Mouse (Mus musculus): Measurements from ENCODE around the gene Acer3.

Gene Acer3

GRCm38 (mm10) chr7:98178560-98179231, 142.3 kb downstream of the Acer3 start:
- DNase-seq (ENCODE audit: low spot score) = no peak

DNA sequence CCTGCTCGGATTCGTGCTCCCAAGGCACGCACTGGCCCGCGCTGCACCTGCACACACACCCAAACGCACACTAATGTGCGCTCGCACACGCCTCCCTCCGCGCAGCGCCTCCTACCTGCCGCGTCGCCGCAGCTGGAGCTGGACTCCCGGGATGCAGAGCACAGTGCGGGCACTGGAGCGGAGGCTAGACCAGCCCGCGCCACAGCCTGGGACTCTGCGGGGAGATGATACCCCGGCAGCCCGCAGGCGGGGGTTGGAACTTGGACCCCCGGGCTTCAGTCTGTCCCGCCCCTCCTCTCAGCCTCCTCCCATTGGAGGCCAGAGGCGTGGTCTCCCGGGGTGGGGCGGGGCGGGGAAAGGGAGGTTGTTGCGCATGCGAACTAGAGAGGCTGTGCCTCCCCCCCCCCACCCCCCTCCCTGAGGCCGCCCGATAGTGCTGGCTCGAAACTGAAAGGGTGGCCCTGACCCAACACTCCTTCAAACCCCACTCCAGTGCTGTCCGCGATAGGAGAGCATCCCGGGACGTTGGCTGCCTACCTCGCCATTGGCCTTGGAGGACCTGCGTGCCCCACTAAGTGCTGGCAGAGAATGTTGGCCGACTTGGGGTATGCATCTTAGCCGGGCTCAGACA, 143.0 kb downstream of the Acer3 start, which contains the start of gene Capn5:
TSS of gene Capn5 (minus strand) at position 346 of the 631 bp plus-strand sequence.
- DNase-seq (ENCODE audit: low spot score) = peak; percentile 81

DNA sequence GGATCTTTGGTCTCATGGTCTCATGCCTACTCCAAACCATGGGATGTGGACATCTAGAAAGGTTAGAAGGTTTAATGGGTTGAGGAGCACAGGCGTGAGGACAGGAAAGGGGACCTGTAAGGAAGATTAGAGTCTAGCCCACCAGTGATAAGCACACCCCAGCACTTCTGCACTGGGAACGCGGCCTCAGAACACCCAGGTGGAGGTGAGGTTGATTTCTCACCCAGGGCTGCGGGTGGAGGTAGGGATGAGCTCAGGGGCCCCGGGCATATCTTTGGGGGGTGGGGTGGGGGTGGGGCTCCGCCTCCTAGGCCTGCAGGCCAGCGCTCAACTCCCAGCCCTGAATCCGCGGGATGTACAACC, 143.5 kb downstream of the Acer3 start:
- no peak for DNase-seq (ENCODE audit: low spot score)

GRCm38 (mm10) chr7:98177071-98177485, 143.9 kb downstream of the Acer3 start:
- no peak for DNase-seq (ENCODE audit: low spot score)

- no peak for DNase-seq (ENCODE audit: low spot score)
Observed at GRCm38 (mm10) chr7:98176322-98177070, 144.5 kb downstream of the Acer3 start.

DNA sequence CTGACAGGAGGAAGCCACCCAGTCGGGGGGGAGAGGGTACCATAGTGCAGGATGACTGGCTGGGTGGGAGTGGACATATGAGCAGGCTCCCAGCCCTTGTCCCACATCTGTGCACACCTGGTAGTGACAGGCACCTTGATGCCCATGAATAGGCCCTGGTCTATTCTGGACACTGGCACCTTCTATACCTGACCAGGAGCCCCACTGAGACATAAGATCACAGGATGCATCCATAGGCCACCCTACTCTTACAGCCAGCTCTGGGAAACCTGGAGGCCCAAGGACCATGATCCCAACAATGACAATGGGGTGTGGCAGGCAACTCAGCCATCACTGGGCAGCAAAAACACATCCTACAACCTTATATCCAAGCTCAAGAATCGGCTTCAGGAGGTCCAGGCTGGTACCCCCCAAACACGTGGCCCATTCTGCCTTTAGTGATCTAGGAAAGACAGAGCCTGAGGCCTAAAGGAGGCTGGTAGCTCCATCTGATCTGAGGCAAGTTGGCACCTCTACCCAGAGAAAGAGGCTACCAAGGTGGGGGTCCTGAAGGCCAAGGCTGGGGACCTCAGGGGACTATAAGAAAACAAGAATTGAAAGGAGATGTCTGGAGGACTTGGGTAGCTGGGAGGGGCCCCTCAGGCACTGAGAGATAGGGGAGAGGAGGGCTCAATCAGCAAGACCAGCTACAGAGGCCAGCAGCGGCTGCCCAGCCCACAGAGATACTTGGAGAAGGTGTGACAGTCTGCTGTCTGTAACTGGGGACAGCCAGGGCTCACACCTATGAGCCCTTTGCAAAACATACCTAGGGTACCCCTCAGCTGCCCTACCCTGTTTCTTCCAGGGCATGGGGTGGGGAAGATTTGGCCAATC, 145.9 kb downstream of the Acer3 start:
- DNase-seq (ENCODE audit: low spot score) = no peak

GRCm38 (mm10) chr7:98173408-98173807, 147.6 kb downstream of the Acer3 start:
- DNase-seq (ENCODE audit: low spot score) = no peak

- no peak for DNase-seq (ENCODE audit: low spot score)
Observed at GRCm38 (mm10) chr7:98172661-98173060, 148.3 kb downstream of the Acer3 start.

- DNase-seq (ENCODE audit: low spot score) = peak; percentile 85
Observed at GRCm38 (mm10) chr7:98171141-98172073, 149.6 kb downstream of the Acer3 start.

- peak; percentile 85 for DNase-seq (ENCODE audit: low spot score)
Observed at GRCm38 (mm10) chr7:98164999-98165528, 155.9 kb downstream of the Acer3 start.

DNA sequence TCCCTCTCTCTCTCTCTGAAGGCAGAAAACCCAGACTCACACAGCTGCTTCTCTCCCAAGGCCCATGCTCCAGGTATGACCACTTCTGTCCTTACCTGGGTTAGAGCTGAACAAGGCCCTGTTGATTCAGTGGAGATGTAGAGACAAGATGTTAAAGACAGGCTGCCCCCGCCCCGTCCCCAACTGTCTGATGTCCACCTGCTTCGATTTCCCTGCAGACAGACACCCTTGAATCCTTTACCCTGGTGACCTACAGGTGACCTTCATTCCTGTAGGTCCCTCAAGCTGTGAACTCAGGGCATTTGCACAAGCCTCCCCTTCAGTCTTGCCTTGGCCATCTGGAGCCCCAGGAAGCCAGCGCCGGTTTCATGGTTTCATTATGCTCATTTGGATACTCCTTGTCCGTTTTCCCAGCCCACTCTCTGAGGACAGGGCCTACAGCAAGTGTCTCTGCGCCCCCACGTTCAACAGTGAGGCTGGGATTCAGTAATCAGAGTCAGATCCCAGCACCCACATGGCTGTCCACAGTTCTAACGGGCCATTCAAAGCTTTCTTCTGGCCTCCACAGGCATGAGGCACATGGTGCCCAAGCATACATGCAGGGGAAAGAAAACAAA, 156.5 kb downstream of the Acer3 start:
- no peak for DNase-seq (ENCODE audit: low spot score)

DNA sequence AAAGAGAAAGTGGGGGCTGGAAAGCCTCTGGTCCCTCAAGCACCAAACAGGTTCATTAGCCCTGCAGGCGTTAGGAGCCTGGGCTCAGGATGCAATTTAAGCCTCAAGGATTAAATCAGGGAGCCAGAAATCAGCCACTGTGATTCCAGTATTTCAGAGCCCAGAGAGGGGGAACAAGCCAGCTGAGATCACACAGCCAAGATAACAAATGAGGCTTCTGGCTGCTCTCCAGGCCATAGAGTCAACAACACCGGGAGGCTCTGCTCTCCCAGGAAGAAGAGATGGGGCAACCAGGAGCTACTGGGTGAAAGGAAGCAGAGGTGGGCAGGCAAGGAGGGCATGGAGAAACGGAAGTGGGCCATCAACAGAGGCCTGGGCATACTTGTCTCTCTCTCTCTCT, 157.3 kb downstream of the Acer3 start:
- peak; percentile 71 for DNase-seq (ENCODE audit: low spot score)

GRCm38 (mm10) chr7:98162239-98162638, 158.8 kb downstream of the Acer3 start:
- no peak for DNase-seq (ENCODE audit: low spot score)

- peak; percentile 59 for DNase-seq (ENCODE audit: low spot score)
Observed at GRCm38 (mm10) chr7:98160041-98160740, 160.8 kb downstream of the Acer3 start.

GRCm38 (mm10) chr7:98158481-98158880, 162.5 kb downstream of the Acer3 start:
- DNase-seq (ENCODE audit: low spot score) = no peak

- DNase-seq (ENCODE audit: low spot score) = no peak
Observed at GRCm38 (mm10) chr7:98157636-98158332, 163.2 kb downstream of the Acer3 start.

All from MN1 (cell line).